Mouse (Mus musculus): Measurements from ENCODE around the gene Hk2.
A peak's percentile ranks its signal among the peaks of the same experiment; 100 is the strongest.
"Not testable (repeated sequence)": the region's sequence is repeated elsewhere in the genome, so short reads cannot be mapped to it uniquely, and the experiment has no call there.

Gene Hk2

GRCm38 (mm10) chr6:82737634-82738540 is 36.4 kb downstream of the Hk2 start:
- no peak for DNase-seq

DNA sequence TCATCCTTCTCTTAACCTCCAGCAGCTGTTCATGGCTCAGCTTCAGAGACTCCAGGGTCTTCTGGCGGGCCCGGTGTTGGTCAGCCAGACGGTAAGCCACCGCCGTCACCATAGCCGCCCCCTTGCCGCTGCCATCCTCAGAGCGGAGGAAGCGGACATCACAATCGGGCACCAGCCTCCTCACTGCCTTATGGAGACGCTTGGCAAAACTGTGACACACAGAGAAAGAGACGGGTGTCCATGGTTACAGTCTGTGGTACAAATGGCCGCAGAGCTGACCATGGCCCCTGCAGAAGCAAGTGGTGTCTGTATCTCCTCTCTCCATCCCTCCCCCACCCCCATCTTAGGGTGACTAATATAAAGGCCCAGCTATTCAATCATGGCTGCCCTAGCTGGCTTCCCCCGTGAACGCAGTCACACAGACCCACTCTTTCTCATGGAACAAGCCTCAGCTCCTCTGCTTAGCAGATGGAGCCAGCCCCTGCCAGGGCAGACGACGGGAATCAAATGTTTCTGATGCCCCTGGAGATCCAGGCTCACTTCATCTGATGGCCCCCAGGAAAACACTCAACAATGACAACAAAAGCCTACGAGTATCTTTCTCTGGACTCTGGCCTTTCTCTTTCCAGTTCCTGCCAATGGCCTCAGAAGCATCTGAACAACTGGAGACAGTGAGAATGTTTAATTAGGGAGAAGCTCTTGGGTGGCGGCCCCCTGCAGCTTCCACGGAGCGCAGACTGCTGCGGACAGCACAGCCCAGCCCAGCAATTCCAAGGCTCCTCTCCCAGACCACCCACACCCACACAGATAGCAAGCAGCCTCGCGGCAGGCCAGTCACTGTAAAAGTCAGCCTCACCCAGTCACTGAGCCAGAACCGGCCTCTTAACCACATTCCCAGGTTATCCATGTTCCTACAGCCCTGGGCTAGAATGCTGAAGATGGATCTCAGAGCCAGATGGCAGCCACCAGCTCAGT is 37.3 kb downstream of the Hk2 start:
- no peak for DNase-seq

GRCm38 (mm10) chr6:82735347-82735746 is 38.9 kb downstream of the Hk2 start:
- DNase-seq, result no peak

- no peak for DNase-seq
These were observed 45.6 kb downstream of the Hk2 start for GRCm38 (mm10) chr6:82728635-82729034.

DNA sequence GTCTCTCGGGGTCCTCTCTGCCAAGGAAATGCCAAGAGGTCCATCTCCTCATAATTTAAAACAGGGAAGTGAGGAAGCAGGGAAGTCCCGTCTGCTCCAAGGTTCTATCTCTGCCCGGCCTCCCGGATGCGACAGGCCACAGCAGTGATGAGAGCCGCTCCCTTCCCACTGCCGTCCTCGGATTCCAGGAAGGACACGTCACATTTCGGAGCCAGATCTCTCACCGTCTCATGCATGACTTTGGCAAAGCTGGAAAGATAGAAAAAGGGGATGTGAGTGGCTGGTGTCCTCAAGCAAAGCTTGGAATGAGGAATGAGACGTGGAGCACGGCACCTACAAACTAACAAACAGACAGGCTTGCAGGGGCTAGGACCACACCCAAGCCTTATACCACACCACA is 47.0 kb downstream of the Hk2 start:
- no peak for DNase-seq

- no peak for DNase-seq
These were observed 50.9 kb downstream of the Hk2 start for GRCm38 (mm10) chr6:82723321-82723720.

GRCm38 (mm10) chr6:82716126-82716525 is 58.1 kb downstream of the Hk2 start:
- DNase-seq, result no peak

DNA sequence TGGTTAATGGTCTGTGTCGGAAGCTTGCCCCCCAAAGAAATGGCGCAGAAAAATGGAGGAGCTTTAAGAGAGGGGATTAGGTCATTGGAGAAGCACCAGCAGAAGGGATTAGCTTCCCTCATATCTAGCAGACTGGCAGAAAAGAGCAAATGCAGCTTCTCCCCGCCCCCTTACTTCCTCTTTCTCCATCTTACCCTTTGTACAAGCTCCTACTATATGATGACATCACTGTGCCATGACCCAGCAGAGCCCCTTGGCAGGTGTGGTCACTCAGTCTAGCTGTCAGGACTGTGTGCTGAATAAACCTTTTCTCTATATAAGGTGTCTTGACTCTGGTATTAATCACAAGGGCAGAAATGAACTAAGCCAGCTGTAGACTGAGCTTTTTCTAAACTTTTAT is 58.6 kb downstream of the Hk2 start:
- no peak for DNase-seq

DNA sequence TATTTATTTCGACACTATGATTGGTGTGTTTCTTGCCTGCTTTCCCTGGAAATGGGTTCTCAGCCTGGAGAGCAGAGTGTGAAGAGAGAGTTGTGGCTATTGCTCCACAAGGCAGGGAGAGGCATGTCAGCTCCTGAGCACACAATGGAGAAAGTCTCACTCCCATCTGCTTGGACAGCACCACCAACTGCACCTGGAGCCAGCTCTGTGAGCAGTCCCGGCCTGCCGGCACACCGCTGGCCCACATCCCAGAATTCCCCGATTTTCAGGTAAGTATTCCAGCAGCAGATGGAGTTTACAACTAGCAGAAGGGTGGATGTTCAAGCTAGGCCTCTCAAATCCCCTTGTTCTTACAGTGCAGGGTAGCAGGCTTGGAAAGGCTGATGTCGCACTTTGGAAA is 59.0 kb downstream of the Hk2 start:
- DNase-seq, result no peak

DNA sequence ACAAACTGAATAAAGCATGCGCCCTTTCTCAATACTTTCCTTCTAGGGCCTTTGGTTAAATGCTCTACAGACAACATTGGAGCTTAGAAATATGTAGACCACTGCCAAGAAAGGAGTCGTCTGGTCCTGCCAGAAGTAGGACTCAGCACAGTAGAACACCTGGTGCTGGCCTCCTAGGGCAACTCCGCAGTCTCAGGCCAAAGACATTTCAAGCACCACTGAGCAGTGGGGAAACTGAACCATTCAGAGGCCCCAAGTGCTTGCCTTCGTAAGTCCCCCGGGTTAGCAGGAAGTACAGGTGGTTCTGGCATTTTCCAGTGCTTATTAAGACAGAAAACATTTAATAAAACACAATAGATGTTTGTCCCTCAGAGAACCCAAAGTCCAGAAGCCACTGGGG is 59.4 kb downstream of the Hk2 start:
- DNase-seq, result no peak

DNA sequence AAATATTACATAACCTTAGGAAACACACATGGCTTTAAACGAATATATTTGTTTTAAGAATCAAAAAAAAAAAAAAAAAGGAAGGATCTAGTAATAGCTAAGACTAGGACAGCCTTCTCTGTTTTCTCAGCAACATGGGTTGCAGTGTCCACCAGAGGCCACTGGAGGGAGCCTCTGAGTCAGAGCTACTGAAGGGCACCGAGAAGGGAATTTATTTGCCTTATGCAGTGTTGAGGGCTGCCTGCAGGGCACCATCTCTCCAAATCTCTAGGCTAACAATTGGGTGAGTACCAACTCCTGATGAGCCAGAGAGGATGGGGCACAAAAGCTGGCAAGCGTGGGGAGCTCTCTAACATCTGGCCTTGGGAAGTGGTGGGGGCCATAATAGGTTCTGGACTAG is 60.0 kb downstream of the Hk2 start:
- peak; percentile 55 for DNase-seq

DNA sequence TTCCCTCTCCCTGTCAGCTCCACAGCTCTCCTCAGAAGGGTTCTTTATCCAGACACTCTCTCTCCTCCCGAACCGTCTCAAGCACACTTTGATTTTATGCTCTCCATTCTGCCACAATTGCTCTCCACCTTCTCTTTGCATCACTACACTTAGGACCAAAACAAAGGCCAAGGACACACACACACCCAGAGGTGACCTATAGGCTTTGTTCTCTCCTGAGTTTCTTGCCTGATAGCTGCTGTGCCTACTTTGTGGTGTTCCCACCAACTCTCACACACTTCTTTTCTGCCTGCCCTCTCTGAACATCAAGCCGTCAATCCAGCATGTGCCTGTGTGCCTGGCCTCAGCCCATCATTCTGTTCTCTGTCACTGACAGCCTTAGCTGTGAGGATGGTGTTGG is 66.5 kb downstream of the Hk2 start:
- DNase-seq, result no peak

DNA sequence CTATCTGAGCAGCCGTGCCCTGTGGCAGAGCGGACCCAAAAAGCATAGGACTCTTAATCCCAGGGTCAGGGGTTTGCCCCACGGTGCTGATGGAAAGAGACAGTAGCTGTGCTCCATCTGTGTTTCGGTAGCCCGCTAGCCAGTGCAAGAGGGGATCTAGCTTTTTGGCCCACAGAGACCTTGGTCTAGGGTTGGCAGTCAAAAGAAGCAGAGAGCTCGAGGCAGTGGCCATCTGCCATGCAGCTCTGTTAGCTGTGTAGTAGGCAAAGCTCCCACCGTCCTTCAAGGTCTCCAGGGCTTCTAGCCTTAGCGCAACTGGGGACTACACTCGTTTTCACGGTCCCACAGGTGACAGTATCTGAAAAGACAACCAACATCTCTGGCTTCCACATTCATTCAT is 67.0 kb downstream of the Hk2 start:
- no peak for DNase-seq

DNA sequence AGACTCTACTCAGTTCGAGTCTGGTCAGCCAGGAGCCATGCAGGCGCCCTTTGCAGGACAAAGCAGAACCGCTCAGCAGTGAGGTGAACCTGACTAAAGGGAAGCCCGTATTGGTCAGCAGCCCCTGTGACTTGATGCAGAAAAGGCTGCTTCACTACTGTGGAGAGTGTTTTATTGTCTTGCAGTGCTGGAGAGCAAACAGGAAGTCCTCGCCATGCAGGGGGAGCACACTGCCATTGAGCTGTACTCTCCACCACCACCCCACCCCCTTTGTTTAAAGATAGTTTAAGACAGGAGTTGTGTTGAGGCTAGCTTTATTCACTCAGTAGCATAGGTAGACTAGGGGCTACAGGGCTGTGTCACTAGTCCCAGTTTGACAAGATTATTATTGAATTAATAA is 69.0 kb downstream of the Hk2 start, which contains the start of gene Pole4:
Gene Pole4 (minus strand): TSS at position 145 of the 400 bp plus-strand sequence.
- no peak for DNase-seq

DNA sequence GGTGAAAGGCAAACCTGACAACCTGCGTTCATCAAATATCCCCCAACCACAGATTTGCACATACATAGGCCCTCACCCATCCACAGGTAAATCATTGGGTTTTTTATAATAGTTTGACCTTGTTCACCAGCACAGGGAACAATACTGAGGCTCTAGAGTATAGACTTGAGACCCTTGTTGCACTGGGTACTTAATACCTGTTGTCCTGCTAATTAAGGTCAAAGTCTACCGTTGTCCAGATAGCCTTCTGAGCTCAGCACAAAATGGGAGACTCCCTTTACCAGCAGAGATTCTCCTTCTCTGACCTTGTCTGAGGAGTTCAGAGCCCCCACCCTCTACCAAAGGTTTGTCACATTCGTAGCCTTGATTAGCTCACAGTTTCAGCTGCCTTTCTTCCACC is 70.5 kb downstream of the Hk2 start:
- DNase-seq, result no peak

GRCm38 (mm10) chr6:82702593-82703017 is 71.6 kb downstream of the Hk2 start:
- peak; percentile 69 for DNase-seq

DNA sequence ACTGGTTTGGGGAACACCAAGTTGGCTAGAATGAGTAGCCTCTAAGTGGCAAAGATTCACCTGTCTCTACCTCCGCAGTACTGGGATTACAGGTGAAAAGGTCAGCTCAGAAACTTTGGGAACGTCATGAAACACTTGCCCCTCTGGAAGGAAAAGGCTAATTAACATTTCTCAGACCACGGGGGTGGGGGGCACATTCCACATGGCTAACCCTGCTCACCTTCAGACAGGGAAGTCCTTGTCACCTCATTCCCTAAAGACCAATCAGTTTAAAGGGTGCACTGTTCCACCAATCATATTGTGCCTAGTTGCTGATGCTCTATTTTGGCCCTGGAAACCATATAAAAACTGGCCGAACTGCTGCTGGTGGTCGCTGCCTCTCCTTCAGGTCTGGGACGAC is 73.0 kb downstream of the Hk2 start:
- no peak for DNase-seq

DNA sequence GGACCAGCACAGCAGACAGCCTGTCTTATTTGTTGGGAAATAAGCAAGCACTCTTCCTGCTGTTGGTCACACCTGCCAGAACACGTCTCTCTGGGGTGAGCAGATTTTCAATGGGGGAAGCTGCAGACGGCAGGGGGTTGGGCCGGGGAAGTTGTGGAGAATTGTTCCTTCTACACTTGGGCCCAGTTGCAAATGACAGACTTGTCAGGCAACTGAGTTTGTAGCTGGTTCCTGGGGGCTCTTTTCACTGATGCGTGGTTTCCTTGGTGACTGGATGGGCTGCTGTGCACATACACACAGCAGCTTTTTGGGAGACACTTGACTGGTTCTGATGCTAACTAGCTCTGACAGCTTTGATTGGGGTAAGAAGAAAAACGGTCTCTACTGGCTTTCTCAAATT is 74.4 kb downstream of the Hk2 start:
- no peak for DNase-seq

GRCm38 (mm10) chr6:82696736-82697135 is 77.5 kb downstream of the Hk2 start:
- DNase-seq, result no peak

- no peak for DNase-seq
These were observed 79.6 kb downstream of the Hk2 start for GRCm38 (mm10) chr6:82694668-82695067.

- DNase-seq, result no peak
These were observed 84.8 kb downstream of the Hk2 start for GRCm38 (mm10) chr6:82689474-82689873.

DNA sequence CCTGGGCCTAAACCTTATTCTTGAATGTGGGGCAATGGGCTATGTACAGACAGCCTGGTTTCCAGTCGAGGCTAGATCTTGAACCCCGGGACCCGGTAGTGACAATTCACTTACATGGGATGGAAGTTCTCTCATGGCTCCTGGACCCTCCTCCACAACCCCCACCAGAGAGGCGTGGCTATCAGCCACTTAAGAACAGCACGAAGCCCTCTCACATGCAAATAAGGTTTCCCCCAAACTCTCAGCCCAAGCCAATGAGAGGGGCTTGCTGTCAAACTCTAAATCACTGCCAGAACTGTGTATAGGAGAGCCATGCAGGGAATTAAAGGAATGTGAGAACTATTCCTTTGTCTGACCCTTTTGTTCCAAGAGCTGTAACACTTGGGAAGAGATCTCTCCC is 85.7 kb downstream of the Hk2 start:
- not testable (repeated sequence) for DNase-seq

DNA sequence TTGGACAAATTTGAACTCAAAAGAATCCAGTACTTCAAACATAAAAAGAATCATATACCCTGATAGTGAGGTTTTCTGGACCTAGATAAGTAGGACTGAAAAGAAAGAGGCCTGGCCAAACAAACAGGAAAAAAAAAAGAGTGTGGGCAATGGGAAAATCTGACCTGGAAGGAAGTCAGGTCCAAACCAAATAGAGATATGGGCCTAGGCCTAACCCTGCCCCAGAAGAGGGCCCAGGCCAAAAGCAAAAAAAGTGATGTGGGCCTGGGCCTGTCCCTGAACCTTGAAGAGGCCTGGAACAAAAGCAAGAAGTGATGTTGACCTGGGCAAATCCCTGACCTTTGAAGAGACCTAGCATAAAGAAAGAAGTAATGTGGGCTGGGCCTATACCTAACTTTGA is 90.1 kb downstream of the Hk2 start:
- DNase-seq, result no peak

DNA sequence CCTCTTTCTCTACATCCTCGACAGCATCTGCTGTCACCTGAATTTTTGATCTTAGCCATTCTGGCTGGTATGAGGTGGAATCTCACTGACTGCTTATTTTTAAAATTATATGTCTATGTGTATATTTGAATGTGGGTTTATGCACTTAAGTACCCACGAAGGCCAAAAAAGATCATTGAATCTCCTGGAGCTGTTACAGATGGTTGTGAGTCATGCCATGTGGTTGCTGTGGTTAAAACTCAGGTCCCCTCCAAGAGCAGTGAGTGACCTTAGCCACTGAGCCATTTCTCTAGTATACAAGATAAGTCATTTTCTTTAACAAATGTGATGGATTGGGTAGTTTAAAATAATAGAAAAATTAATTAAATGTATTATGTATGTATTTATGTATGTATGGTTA is 95.0 kb downstream of the Hk2 start:
- DNase-seq, result not testable (repeated sequence)

All from cerebellum, adult 9-11 months (tissue).